Mouse (Mus musculus): Measurements from ENCODE around the gene Orc6. TPM values are rescaled to one million over a fixed set of nuclear protein-coding genes. Genes with fewer than 3 reads are reported as not detected.

The Orc6 gene
- total RNA-seq, 2 experiments from 2014 or later = 7.0 to 7.9 TPM

Other genes starting within 250 kb of the Orc6 start
- gene Fbxw9, start 239.6 kb upstream of the Orc6 start, total RNA-seq (2021) = 1 to 10 TPM; 3.5 to 4.6 TPM
- gene Gm5741, start 231.7 kb upstream of the Orc6 start, total RNA-seq (2021) = not detected
- 10 to 100 TPM; 26.4 to 26.5 TPM for gene Dhps, start 227.9 kb upstream of the Orc6 start, total RNA-seq (2021)
- gene Wdr83os, start 218.9 kb upstream of the Orc6 start, total RNA-seq (2021) = 10 to 100 TPM; 39.4 to 43.1 TPM
- 10 to 100 TPM; 31.8 to 35.3 TPM for gene Wdr83, start 218.3 kb upstream of the Orc6 start, total RNA-seq (2021)
- 10 to 100 TPM; 24.7 to 26.5 TPM for gene Man2b1, start 216.4 kb upstream of the Orc6 start, total RNA-seq (2021)
- 1 to 10 TPM; 2.1 to 2.6 TPM for gene Zfp791, start 176.5 kb upstream of the Orc6 start, total RNA-seq (2021)
- not detected for gene Cks1brt, start 147.7 kb upstream of the Orc6 start, total RNA-seq (2021)
- not detected for gene Olfr371, start 73.6 kb upstream of the Orc6 start, total RNA-seq (2021)
- gene Vps35, start 170 bp downstream of the Orc6 start, total RNA-seq (2021) = 10 to 100 TPM; 64.5 to 70.6 TPM
- 100 to 1,000 TPM; 367 to 440 TPM for gene Mylk3, start 86.7 kb downstream of the Orc6 start, total RNA-seq (2021)
- gene 4921524J17Rik, start 133.2 kb downstream of the Orc6 start, total RNA-seq (2021) = 10 to 100 TPM; 21.6 to 25.2 TPM
- gene Gpt2, start 192.9 kb downstream of the Orc6 start, total RNA-seq (2021) = 10 to 100 TPM; 32.9 to 36.1 TPM